Mouse (Mus musculus): ENCODE measurements at regions not wholly inside any gene's neighbourhood (a gene's known extent, or its start where the extent isn't known, plus 50 kb on each side); places are given as distances from the start of the nearest gene placed in this dataset.

GRCm38 (mm10) chr4:22300206-22300605, 57.1 kb upstream of the Fbxl4 start:
- peak; percentile 4 for DNase-seq

- DNase-seq = no peak
Observed at GRCm38 (mm10) chr4:22301148-22301942, 56.0 kb upstream of the Fbxl4 start.

- no peak for DNase-seq
Observed at GRCm38 (mm10) chr4:22301943-22302215, 55.5 kb upstream of the Fbxl4 start.

GRCm38 (mm10) chr4:22302262-22302661, 55.1 kb upstream of the Fbxl4 start:
- no peak for DNase-seq

Measured in adrenal gland, postnatal 14 days (tissue).